Mouse (Mus musculus) T-helper 2 cell (primary cell): ENCODE data around the gene Col4a3bp.

Source experiments
- in situ Hi-C: fragments of 300-600 bp; cut with MboI, MseI; formaldehyde crosslinking; loops from one replicate; pipeline ENCODE4 v1.15.1; 2025; ENCODE audit warnings: high pct_unique_total_duplicates

The Col4a3bp gene

DNA sequence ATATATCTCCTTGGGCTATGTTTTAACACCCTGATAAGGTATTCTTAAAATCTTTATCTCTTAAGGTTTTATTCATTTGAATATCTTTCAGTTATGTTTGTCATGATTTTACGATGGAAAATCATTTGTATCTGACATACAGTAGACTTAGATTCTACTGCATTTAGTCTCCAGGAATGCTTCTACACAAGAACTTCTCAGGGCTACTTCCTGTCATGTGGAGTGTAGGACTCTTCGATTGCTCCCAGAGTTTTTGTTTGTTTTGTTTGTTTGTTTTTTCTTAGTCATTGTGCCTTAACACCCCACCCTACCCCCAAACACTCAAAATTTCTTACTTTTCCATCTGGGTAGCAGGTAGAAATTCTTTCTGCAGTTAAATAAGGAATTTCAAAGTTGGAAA, 1.0 kb upstream of the Col4a3bp start:
- in situ Hi-C loops: loop anchor here (10.0 kb wide), 1 partner anchor 57 kb away; no protein-coding TSS in a partner anchor

GRCm38 (mm10) chr13:96542901-96543891, 778 bp downstream of the Col4a3bp start:
- in situ Hi-C loops: loop anchor here (10.0 kb wide), 1 partner anchor 58 kb away; no protein-coding TSS in a partner anchor

GRCm38 (mm10) chr13:96544506-96544905, 2.1 kb downstream of the Col4a3bp start:
- in situ Hi-C loops: loop anchor here (10.0 kb wide), 1 partner anchor 60 kb away; no protein-coding TSS in a partner anchor

DNA sequence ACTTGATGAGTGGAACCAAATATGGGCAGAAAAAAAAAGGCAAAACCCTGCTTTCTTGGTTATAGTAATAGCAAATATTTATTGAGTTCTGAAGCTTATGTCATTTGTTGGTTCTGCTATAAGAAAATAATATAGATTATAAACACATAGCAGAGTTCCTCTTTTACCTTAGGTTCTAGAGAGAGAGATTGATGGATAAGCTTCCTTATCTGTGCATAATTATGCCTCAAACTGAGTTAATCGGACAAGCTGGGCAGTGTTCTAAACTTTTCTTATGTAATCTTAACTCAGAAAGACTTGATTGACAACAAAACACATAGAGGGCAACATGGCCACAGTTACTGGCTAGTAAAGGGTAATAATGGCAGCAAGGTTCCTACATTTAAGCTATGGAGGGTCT, 4.8 kb downstream of the Col4a3bp start:
- in situ Hi-C loops: loop anchor here (10.0 kb wide), 1 partner anchor 62 kb away; no protein-coding TSS in a partner anchor

- in situ Hi-C loops: loop anchor here (10.0 kb wide), 1 partner anchor 63 kb away; no protein-coding TSS in a partner anchor
Observed at GRCm38 (mm10) chr13:96547941-96548340, 5.5 kb downstream of the Col4a3bp start.

- in situ Hi-C loops: no loop called here
Observed at GRCm38 (mm10) chr13:96555099-96555498, 12.7 kb downstream of the Col4a3bp start.

DNA sequence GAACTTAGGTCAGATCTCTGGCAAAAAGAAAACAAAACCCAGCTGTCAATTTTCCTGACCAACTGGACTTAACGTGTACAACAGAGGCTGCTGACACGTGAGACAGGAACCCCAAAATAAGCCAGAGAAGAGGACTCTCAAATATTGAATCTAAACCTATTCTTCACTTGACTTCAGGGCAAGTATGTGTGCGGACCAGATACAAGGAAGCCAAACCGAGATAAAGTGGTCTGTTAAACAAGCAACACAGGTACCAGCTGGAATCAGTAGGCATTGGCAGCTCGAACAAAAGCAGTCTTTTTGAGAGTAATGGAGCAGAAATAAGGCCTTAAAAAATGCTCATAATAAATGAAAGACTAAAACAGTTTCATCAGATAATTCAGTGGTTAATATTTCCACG, 25.6 kb downstream of the Col4a3bp start:
- in situ Hi-C loops: no loop called here

- in situ Hi-C loops: no loop called here
Observed at GRCm38 (mm10) chr13:96570313-96571015, 28.0 kb downstream of the Col4a3bp start.

- in situ Hi-C loops: no loop called here
Observed at GRCm38 (mm10) chr13:96571016-96571361, 28.6 kb downstream of the Col4a3bp start.

DNA sequence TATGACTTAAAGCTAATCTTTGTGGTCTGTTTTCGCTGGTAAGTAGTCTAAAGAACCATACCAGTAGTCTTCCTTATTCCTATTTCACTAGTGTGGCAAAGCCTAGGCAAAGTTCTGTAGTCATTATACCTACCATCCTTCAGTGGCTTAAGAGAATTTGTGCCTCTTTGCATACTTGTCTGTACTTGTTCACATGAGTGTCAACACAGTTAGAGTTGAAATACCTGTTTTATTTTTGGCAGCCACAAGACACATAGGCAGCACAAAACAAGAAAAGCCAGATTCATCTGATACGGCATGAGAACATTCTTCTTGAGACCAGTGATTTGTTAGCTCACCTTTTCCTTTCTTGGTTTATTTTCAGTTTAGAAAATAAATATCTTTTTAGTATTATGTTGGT, 31.8 kb downstream of the Col4a3bp start:
- in situ Hi-C loops: no loop called here

DNA sequence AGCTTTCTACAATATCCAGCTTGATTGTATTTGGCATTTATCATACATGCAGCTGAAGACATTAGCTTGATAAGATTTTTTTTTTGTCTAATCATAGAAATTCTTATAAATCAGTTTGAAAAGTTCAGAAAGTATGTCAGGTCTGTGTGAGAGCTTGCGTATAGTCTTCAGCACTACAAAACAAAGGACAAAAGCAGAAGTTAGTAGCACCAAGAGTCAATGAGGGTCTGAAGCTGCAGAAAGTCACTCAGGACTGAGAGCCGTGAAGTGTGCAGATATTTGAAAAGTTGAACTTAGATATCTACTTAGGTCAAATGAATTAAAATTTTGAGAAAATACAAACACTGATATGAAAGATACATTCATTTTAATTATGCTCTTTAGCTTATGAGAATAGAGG, 36.7 kb downstream of the Col4a3bp start:
- in situ Hi-C loops: no loop called here

DNA sequence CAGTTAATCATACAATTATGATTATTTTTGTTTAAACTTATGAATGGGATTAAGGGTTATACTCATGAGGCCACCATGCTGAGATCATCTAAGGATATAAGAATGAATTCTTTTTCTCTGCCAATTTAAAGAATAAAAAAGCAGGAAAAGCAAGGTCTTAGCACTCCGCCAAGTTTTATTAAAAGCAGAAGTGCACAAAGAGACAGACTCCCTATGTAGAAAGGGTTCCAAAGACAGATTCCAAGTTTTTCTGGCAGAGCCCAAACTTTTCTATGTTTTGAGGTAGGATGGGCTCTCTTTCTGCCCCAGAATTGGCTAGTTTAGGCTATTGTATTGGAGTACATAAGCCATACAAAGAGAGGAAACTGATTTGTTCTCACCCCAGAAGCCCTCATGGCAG, 37.6 kb downstream of the Col4a3bp start:
- in situ Hi-C loops: no loop called here

- in situ Hi-C loops: no loop called here
Observed at GRCm38 (mm10) chr13:96584201-96584600, 41.8 kb downstream of the Col4a3bp start.

DNA sequence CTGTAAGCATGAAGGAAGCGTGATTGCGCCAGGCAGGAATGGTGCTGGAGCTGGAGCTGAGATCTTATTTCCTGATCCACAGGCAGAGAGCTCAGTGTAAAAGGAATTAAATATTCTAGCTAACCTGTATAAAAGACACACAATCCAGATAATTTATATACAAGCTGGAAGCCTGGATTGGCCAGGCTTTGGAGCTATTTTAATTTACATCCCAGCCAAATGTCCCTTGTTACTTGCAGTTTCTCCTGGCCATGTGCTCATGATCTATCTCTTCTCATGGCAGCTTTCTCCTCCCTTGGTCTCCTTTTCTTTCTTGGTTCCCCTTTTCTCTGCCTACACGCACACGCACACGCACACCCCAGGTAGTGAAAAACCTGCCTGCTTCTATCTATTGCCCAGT, 44.1 kb downstream of the Col4a3bp start:
- in situ Hi-C loops: no loop called here

GRCm38 (mm10) chr13:96588642-96589041, 46.2 kb downstream of the Col4a3bp start:
- in situ Hi-C loops: no loop called here

- in situ Hi-C loops: loop anchor here (5.0 kb wide), 1 partner anchor 161 kb away; no protein-coding TSS in a partner anchor
Observed at GRCm38 (mm10) chr13:96593621-96594020, 51.2 kb downstream of the Col4a3bp start.

DNA sequence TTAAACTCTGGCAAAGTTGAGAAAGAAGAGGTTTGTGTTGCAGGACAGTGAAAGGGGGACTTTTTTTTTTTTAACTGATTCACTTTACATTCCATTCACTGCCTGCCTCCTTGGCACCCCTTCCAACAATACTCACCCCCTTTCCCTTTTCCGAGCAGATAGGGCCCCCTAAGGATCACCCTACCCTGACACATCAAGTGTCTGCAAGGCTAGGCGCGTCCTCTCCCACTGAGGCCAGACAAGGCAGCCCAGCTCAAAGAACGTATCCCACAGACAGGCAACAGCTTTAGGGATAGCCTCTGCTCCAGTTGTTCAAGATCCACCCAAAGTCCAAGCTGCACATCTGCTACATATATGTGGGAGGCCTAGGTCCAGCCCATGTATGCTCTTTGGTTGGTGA, 51.7 kb downstream of the Col4a3bp start:
- in situ Hi-C loops: loop anchor here (5.0 kb wide), 1 partner anchor 162 kb away; no protein-coding TSS in a partner anchor

DNA sequence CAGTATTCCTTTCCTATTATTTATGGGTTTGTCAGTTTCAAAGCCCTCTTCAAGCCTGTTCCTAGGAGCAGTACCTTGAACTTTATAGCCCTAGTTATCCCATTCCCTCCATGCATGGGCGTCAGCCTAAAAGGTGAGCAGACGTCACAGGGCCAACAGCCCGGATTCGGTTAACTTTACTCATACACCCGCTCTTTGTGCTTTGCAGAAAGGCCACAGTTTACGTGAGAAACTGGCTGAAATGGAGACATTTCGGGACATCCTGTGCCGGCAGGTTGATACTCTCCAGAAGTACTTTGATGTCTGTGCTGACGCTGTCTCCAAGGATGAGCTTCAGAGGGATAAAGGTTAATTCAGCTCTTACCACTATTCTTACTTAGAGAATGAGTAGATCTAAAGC, 56.8 kb downstream of the Col4a3bp start:
- in situ Hi-C loops: loop anchor here (5.0 kb wide), 1 partner anchor 63 kb away; no protein-coding TSS in a partner anchor

- in situ Hi-C loops: loop anchor here (25.0 kb wide), 1 partner anchor 933 kb away; no protein-coding TSS in a partner anchor
Observed at GRCm38 (mm10) chr13:96604242-96604641, 61.8 kb downstream of the Col4a3bp start.

DNA sequence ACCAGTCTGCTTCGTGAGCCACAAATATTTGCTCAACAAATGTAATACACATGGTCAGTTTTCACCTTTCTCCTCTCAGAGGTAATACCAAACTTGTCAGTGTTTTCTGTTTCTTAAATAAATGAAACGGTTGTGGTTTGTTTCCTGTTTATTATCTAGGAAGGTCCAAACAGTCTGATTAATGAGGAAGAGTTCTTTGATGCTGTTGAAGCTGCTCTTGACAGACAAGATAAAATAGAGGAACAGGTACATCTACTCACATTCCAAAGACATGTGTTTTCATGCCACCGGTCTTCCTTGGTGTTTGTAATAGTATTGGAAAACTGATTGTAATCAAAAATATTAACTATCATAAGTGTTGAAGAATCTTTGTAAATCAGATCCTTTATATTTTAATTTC, 72.2 kb downstream of the Col4a3bp start:
- in situ Hi-C loops: loop anchor here (25.0 kb wide), 1 partner anchor 923 kb away; no protein-coding TSS in a partner anchor

GRCm38 (mm10) chr13:96620891-96621290, 78.5 kb downstream of the Col4a3bp start:
- in situ Hi-C loops: loop anchor here (25.0 kb wide), 1 partner anchor 916 kb away; no protein-coding TSS in a partner anchor

DNA sequence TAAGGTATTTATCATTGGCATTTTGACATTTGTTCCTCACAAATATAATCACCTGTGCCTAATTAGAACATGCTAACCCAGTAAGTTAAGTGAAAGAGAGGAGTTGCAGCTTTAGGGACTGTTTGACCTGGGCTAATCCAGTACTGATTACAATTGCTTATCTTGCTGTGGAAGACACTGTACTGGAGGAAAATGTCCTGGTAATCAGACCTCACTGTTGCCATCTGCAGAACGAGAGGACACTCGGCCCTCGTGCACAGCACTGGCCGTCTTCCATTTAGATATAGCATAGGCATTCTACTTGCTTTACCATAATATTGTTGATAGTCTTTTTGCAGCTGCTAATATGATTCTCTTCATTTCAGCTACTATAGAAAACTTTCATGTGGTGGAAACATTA, 88.0 kb downstream of the Col4a3bp start:
- in situ Hi-C loops: no loop called here
